Mouse (Mus musculus): ENCODE measurements around the gene Cpz. TPM values are rescaled to one million over a fixed set of nuclear protein-coding genes. Genes with fewer than 3 reads are reported as not detected.

Gene Cpz
- polyA plus RNA-seq, 1 experiment from 2014 or later = 11.7 TPM

DNA sequence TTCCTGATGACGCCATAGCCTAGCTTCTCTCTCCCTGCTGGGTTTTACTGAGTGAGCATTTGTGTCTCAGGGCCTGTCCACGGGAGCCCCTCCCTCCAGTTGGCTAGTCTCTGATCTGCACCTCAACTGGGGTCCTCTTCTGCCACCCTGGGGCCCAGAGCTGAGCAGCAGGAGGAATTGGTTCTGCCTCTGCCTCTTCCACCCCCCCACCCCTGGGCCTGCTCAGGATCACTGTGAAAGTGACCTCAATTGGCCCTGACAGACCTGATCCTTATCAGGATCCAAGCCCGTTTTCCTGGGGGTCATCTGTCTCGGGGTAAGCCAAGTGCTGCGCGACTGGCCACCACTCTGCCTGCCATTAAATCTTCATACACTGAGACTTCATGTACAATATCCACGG, 20.5 kb downstream of the Cpz start:
- DNase-seq (ENCODE audit: low spot score) = no peak
- no peak overlapping the region for H3K9ac ChIP-seq (ENCODE audit: low read length)
- H3K9me3 ChIP-seq (ENCODE audit: control insufficient read depth, low read length) = no peaks in the 10 kb centered on the region
- ATAC-seq (replicated peaks; ENCODE audit: low FRiP score, low TSS enrichment, low read depth) = no peak
- no peaks in the 10 kb centered on the region for H3K36me3 ChIP-seq (ENCODE audit: control insufficient read depth, insufficient read depth, low read length)
- H3K4me2 ChIP-seq (ENCODE audit: low read length) = no peak overlapping the region
- no peak overlapping the region for H3K4me3 ChIP-seq (ENCODE audit: low read depth, low read length)
- no peaks in the 10 kb centered on the region for H3K27me3 ChIP-seq (replicated peaks; ENCODE audit: control insufficient read depth, insufficient read depth, low read length)
- H3K27ac ChIP-seq (ENCODE audit: low read depth) = no peak overlapping the region
- 29% methylated on average over 7 of the region's 7 CpGs for WGBS
- H3K4me1 ChIP-seq (replicated peaks; ENCODE audit: control insufficient read depth, insufficient read depth, low read length) = no peaks in the 10 kb centered on the region

DNA sequence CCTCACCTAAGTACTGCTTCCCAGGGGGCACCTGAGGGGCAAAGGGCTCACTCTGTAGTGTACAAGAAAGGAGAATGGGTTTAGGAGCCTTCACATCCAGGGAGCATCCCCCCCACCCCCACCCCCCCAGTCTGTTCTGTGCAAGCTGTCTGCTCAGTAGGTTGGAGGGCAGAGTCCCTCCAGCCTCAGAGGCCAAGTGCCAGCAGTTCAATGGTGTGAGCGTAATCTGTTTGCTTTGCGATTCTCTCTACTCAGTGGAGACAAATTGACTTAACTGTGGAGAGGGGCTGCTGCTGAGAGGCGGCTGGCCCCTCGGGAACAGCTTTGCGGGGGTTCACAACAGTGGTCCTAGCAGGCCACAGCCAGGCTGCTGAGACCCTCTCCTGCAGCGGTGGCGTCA, 28.2 kb downstream of the Cpz start:
- 32% methylated on average over 7 of the region's 7 CpGs for WGBS
- no peaks in the 10 kb centered on the region for H3K27me3 ChIP-seq (replicated peaks; ENCODE audit: control insufficient read depth, insufficient read depth, low read length)
- no peaks in the 10 kb centered on the region for H3K36me3 ChIP-seq (ENCODE audit: control insufficient read depth, insufficient read depth, low read length)
- no peak for DNase-seq (ENCODE audit: low spot score)
- no peak overlapping the region for H3K27ac ChIP-seq (ENCODE audit: low read depth)
- no peak overlapping the region for H3K4me2 ChIP-seq (ENCODE audit: low read length)
- no peak overlapping the region for H3K9ac ChIP-seq (ENCODE audit: low read length)
- H3K9me3 ChIP-seq (ENCODE audit: control insufficient read depth, low read length) = no peaks in the 10 kb centered on the region
- no peaks in the 10 kb centered on the region for H3K4me1 ChIP-seq (replicated peaks; ENCODE audit: control insufficient read depth, insufficient read depth, low read length)
- no peak for ATAC-seq (replicated peaks; ENCODE audit: low FRiP score, low TSS enrichment, low read depth)
- H3K4me3 ChIP-seq (ENCODE audit: low read depth, low read length) = no peak overlapping the region

DNA sequence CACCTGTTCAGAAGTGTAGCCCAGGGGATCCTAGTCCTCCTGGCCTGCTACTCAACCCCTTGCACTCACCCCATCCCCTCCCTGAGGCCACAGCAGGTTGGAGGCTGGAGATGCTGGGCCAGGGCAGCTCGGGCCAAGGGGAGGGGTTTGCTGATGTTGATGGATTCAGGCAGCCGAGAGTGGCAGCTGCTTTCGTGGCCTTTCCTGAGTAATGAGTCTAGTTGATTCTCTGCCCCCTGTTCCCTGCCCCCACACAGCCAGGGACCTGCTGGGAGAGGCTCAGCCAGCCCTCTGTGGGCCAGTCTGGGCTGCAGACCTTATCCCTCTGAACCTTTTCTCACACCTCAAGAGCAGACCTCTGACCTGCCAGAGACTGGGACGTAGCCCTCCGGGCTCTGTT, 29.5 kb downstream of the Cpz start:
- DNase-seq (ENCODE audit: low spot score) (no peak), ATAC-seq (replicated peaks; ENCODE audit: low FRiP score, low TSS enrichment, low read depth) (no peak)
- Histone ChIP-seq H3K4me2 (ENCODE audit: low read length) (no peak overlapping the region), H3K4me1 (replicated peaks; ENCODE audit: control insufficient read depth, insufficient read depth, low read length) (no peaks in the 10 kb centered on the region), H3K4me3 (ENCODE audit: low read depth, low read length) (no peak overlapping the region), H3K27me3 (replicated peaks; ENCODE audit: control insufficient read depth, insufficient read depth, low read length) (no peaks in the 10 kb centered on the region), H3K36me3 (ENCODE audit: control insufficient read depth, insufficient read depth, low read length) (no peaks in the 10 kb centered on the region), H3K9me3 (ENCODE audit: control insufficient read depth, low read length) (no peaks in the 10 kb centered on the region), H3K9ac (ENCODE audit: low read length) (no peak overlapping the region), H3K27ac (ENCODE audit: low read depth) (no peak overlapping the region)
- 11% methylated on average over 5 of the region's 5 CpGs for WGBS

DNA sequence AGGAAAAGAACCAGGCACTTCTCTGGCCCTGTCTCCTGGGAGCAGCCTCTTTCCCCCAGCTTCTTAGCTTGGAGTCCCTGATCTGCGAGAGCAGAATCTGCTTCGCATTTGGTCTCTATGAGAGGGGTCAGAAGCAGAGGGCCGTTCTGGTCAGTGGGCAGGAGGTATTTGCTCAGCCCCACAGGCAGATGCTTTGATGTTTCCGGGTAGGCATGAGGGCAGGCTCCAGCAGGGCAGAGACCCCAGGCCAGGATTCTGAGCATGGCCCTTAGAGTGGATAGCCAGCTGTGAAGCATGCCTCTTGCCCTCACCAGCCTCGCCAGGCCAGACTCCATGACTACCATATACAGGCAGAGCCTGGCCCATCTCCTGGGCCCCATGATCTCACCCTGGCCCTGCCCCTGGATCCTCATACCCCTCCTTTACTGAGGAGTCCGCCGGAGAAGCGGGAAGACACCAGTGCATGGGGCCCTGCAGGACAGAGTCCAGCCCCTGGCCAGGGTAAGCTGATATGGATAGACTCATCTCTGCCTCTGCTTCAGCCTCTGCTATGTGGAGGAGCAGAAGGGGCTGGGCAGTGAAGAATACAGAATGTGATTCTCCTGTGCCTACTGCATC, 30.6 kb downstream of the Cpz start:
- 37% methylated on average over 8 of the region's 8 CpGs for WGBS
- ATAC-seq (replicated peaks; ENCODE audit: low FRiP score, low TSS enrichment, low read depth) (no peak), DNase-seq (ENCODE audit: low spot score) (no peak)
- Histone ChIP-seq H3K27me3 (replicated peaks; ENCODE audit: control insufficient read depth, insufficient read depth, low read length) (no peaks in the 10 kb centered on the region), H3K4me1 (replicated peaks; ENCODE audit: control insufficient read depth, insufficient read depth, low read length) (no peaks in the 10 kb centered on the region), H3K36me3 (ENCODE audit: control insufficient read depth, insufficient read depth, low read length) (no peaks in the 10 kb centered on the region), H3K9me3 (ENCODE audit: control insufficient read depth, low read length) (no peaks in the 10 kb centered on the region), H3K27ac (ENCODE audit: low read depth) (no peak overlapping the region), H3K4me2 (ENCODE audit: low read length) (no peak overlapping the region), H3K9ac (ENCODE audit: low read length) (no peak overlapping the region), H3K4me3 (ENCODE audit: low read depth, low read length) (no peak overlapping the region)

DNA sequence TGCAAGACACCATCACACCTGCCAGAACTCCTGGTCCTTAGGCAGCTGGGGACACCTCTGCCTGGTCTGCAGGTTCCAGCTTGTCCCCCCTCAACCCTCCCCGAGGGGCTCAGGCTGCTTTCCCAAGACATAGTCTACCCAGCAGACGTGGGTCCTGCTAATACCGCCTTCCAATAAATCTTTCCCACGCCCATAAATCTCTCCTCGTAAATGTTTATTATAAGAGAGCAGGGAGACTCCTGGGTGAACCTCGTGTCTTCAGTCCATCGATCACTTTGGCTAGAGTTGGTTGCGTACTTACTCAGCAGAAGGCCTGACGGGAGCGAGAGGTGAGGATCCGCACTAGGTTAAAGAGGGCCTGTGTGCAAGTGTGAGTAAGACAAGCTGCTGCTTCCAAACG, 31.7 kb downstream of the Cpz start:
- Histone ChIP-seq H3K4me2 (ENCODE audit: low read length) (no peak overlapping the region), H3K4me3 (ENCODE audit: low read depth, low read length) (no peak overlapping the region), H3K36me3 (ENCODE audit: control insufficient read depth, insufficient read depth, low read length) (no peaks in the 10 kb centered on the region), H3K27ac (ENCODE audit: low read depth) (no peak overlapping the region), H3K9me3 (ENCODE audit: control insufficient read depth, low read length) (no peaks in the 10 kb centered on the region), H3K9ac (ENCODE audit: low read length) (no peak overlapping the region), H3K4me1 (replicated peaks; ENCODE audit: control insufficient read depth, insufficient read depth, low read length) (no peaks in the 10 kb centered on the region), H3K27me3 (replicated peaks; ENCODE audit: control insufficient read depth, insufficient read depth, low read length) (no peaks in the 10 kb centered on the region)
- DNase-seq (ENCODE audit: low spot score) (no peak), ATAC-seq (replicated peaks; ENCODE audit: low FRiP score, low TSS enrichment, low read depth) (no peak)
- 18% methylated on average over 12 of the region's 12 CpGs for WGBS

DNA sequence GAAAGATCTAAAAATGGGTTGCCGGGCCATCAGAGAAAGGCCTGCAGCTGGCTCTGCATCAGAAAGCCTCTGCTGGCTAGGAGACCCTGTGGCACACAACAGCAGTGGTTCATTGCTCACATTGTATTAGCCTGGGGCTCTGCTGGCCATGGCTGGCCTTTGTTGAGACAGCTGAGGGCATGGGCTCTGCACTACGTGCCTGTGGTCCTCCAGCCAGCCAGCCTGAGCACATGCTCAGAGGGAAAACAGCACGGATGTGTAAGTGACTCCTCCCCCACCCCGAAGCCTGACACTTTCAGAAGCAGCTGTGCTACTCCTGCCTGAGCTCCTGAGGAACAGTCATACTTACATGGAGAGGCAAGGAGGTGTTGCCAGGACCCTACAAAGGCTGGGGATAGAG, 46.0 kb downstream of the Cpz start:
- ATAC-seq (replicated peaks; ENCODE audit: low FRiP score, low TSS enrichment, low read depth) (no peak), DNase-seq (ENCODE audit: low spot score) (no peak)
- Histone ChIP-seq H3K27ac (ENCODE audit: low read depth) (no peak overlapping the region), H3K4me3 (ENCODE audit: low read depth, low read length) (no peak overlapping the region), H3K36me3 (ENCODE audit: control insufficient read depth, insufficient read depth, low read length) (no peaks in the 10 kb centered on the region), H3K9ac (ENCODE audit: low read length) (no peak overlapping the region), H3K27me3 (replicated peaks; ENCODE audit: control insufficient read depth, insufficient read depth, low read length) (no peaks in the 10 kb centered on the region), H3K9me3 (ENCODE audit: control insufficient read depth, low read length) (no peaks in the 10 kb centered on the region), H3K4me2 (ENCODE audit: low read length) (no peak overlapping the region), H3K4me1 (replicated peaks; ENCODE audit: control insufficient read depth, insufficient read depth, low read length) (no peaks in the 10 kb centered on the region)
- 30% methylated on average over 4 of the region's 4 CpGs for WGBS

DNA sequence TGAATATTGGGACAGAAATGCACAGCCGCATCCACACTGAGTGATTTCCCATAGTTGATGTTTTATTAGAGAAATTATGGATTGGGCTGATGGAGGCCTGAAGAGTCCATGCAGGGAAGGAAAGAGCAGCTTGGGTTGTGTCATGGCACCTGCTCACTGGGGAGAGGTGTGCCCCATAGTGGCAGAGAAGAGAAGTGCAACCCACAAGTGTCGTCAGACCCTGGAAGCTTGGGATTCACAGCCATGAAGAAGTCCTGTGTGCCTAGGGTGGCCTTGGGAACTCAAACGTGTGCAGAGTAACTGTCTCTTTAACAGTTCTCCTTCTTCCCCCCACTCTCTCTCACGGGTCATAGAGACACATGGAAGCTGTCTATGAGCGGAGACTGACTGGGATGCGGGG, 50.3 kb downstream of the Cpz start:
- DNase-seq (ENCODE audit: low spot score) = no peak
- Histone ChIP-seq H3K9ac (ENCODE audit: low read length) (no peak overlapping the region), H3K4me2 (ENCODE audit: low read length) (no peak overlapping the region), H3K36me3 (ENCODE audit: control insufficient read depth, insufficient read depth, low read length) (no peaks in the 10 kb centered on the region), H3K9me3 (ENCODE audit: control insufficient read depth, low read length) (no peaks in the 10 kb centered on the region), H3K27me3 (replicated peaks; ENCODE audit: control insufficient read depth, insufficient read depth, low read length) (no peaks in the 10 kb centered on the region), H3K4me3 (ENCODE audit: low read depth, low read length) (no peak overlapping the region), H3K27ac (ENCODE audit: low read depth) (no peak overlapping the region), H3K4me1 (replicated peaks; ENCODE audit: control insufficient read depth, insufficient read depth, low read length) (no peaks in the 10 kb centered on the region)
- ATAC-seq (replicated peaks; ENCODE audit: low FRiP score, low TSS enrichment, low read depth) = no peak
- WGBS = 45% methylated on average over 6 of the region's 6 CpGs

DNA sequence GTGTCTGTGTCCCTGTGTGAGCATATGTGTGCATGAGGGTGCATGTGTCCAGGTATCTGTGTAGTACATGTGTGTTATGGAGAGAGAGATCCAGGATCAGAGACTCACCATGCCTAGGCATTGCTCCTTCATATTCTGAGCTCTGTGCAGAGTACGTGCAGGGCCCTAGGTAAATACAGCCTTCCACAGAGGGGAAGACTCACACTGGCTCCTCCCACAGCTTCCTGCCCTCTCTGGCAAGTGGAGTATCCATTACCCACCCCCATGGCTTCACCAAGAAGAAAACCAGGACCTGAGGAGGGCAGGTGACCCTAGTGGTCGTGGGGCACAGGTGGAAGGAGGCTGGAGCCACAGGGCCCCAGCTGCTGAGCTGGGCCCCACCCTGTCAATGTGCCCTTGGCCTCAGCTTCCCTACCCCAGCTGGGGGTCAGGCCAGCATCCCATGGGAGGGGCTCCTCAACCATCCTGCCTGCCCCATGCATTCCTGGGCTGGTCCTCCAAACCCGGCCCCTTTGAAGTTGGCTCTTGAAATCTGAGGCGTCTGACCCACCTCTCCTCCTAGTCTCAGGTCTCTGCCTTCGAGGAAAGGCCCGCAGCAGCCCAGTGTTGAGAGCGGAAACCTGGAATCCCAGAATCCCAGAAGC, 54.5 kb downstream of the Cpz start:
- DNase-seq (ENCODE audit: low spot score) (no peak), ATAC-seq (replicated peaks; ENCODE audit: low FRiP score, low TSS enrichment, low read depth) (no peak)
- peaks cover 14% of the 10 kb centered on the region; the same call in 1 of the 2 replicates for H3K27me3 ChIP-seq (replicated peaks; ENCODE audit: control insufficient read depth, insufficient read depth, low read length)
- H3K4me1 ChIP-seq (replicated peaks; ENCODE audit: control insufficient read depth, insufficient read depth, low read length) = no peaks in the 10 kb centered on the region
- H3K27ac ChIP-seq (ENCODE audit: low read depth) = no peak overlapping the region
- H3K9ac ChIP-seq (ENCODE audit: low read length) = no peak overlapping the region
- no peaks in the 10 kb centered on the region for H3K36me3 ChIP-seq (ENCODE audit: control insufficient read depth, insufficient read depth, low read length)
- 9% methylated on average over 7 of the region's 7 CpGs for WGBS
- H3K4me2 ChIP-seq (ENCODE audit: low read length) = no peak overlapping the region
- H3K4me3 ChIP-seq (ENCODE audit: low read depth, low read length) = no peak overlapping the region
- H3K9me3 ChIP-seq (ENCODE audit: control insufficient read depth, low read length) = no peaks in the 10 kb centered on the region

DNA sequence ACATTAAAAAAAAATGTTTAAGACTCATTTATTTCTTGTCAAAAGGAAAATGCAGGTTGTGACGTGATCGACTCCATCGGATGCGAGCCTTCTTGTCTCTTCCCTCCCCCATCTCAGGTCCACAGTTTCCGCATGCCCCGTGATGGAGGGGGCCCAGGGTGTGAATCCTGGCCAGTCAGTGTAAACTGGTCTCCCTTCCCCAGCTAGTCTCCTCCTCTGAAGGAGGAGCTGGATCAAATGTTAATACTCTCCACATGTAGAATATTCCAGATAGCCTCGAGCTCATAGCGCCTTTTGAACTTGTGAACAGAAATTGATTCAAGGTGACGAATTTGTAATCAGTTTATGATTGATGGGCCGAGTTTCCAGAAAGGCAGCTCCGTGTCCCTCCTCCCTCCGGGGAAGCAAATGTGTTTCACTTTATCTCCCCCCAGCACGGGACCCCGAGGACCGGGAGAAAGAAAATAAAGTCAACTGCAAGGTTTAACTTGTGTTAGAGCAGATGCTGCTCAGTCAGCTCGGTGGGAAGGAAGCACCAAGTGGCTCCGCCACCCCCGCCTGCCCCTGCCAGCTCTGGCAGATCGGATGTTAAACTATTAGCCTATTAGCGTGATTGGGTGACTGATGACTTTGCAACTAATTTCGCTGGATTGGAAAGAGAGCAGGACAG, 59.4 kb downstream of the Cpz start:
- no peak overlapping the region for H3K9ac ChIP-seq (ENCODE audit: low read length)
- no peak for DNase-seq (ENCODE audit: low spot score)
- 35% methylated on average over 21 of the region's 21 CpGs for WGBS

More for the DNA sequence above, 59.4 kb downstream of the Cpz start:
- H3K36me3 ChIP-seq (ENCODE audit: control insufficient read depth, insufficient read depth, low read length) = no peaks in the 10 kb centered on the region
- no peak overlapping the region for H3K27ac ChIP-seq (ENCODE audit: low read depth)
- H3K9me3 ChIP-seq (ENCODE audit: control insufficient read depth, low read length) = no peaks in the 10 kb centered on the region
- ATAC-seq (replicated peaks; ENCODE audit: low FRiP score, low TSS enrichment, low read depth) = no peak
- H3K27me3 ChIP-seq (replicated peaks; ENCODE audit: control insufficient read depth, insufficient read depth, low read length) = peaks cover 35% of the 10 kb centered on the region
- H3K4me2 ChIP-seq (ENCODE audit: low read length) = no peak overlapping the region
- H3K4me3 ChIP-seq (ENCODE audit: low read depth, low read length) = no peak overlapping the region
- no peaks in the 10 kb centered on the region for H3K4me1 ChIP-seq (replicated peaks; ENCODE audit: control insufficient read depth, insufficient read depth, low read length)

Data from intestine, embryonic 14.5 days (tissue).